Mouse (Mus musculus): Measurements from ENCODE around the gene B3gat2.

Gene B3gat2

GRCm38 (mm10) chr1:23761502-23762135 is at the start of gene B3gat2:
B3gat2 (plus strand) TSS chr1:23761753.
- no peak for DNase-seq (ENCODE audit: low spot score in 2 of 2)

GRCm38 (mm10) chr1:23720326-23720725 is 41.2 kb upstream of the B3gat2 start:
- DNase-seq (ENCODE audit: low spot score in 2 of 2): no peak

GRCm38 (mm10) chr1:23721036-23721435 is 40.5 kb upstream of the B3gat2 start:
- no peak for DNase-seq (ENCODE audit: low spot score in 2 of 2)

GRCm38 (mm10) chr1:23722469-23723372 is 38.8 kb upstream of the B3gat2 start:
- no peak for DNase-seq (ENCODE audit: low spot score in 2 of 2)

GRCm38 (mm10) chr1:23731324-23731723 is 30.2 kb upstream of the B3gat2 start:
- no peak for DNase-seq (ENCODE audit: low spot score in 2 of 2)

- DNase-seq (ENCODE audit: low spot score in 2 of 2): no peak
Observed at GRCm38 (mm10) chr1:23750864-23751532, 10.6 kb upstream of the B3gat2 start.

- DNase-seq (ENCODE audit: low spot score in 2 of 2): no peak
Observed at GRCm38 (mm10) chr1:23753091-23753490, 8.5 kb upstream of the B3gat2 start.

GRCm38 (mm10) chr1:23753591-23753990 is 8.0 kb upstream of the B3gat2 start:
- DNase-seq (ENCODE audit: low spot score in 2 of 2): no peak

GRCm38 (mm10) chr1:23754340-23754739 is 7.2 kb upstream of the B3gat2 start:
- DNase-seq (ENCODE audit: low spot score in 2 of 2): no peak

- no peak for DNase-seq (ENCODE audit: low spot score in 2 of 2)
Observed at GRCm38 (mm10) chr1:23754967-23755366, 6.6 kb upstream of the B3gat2 start.

GRCm38 (mm10) chr1:23762136-23762687 is 659 bp downstream of the B3gat2 start:
- DNase-seq (ENCODE audit: low spot score in 2 of 2): peak; percentile 20 to 61

- DNase-seq (ENCODE audit: low spot score in 2 of 2): peak; percentile 72 to 89
Observed at GRCm38 (mm10) chr1:23762782-23763630, 1.5 kb downstream of the B3gat2 start.

- no peak for DNase-seq (ENCODE audit: low spot score in 2 of 2)
Observed at GRCm38 (mm10) chr1:23763726-23764125, 2.2 kb downstream of the B3gat2 start.

GRCm38 (mm10) chr1:23764710-23765109 is 3.2 kb downstream of the B3gat2 start:
- DNase-seq (ENCODE audit: low spot score in 2 of 2): no peak

- no peak for DNase-seq (ENCODE audit: low spot score in 2 of 2)
Observed at GRCm38 (mm10) chr1:23773039-23773438, 11.5 kb downstream of the B3gat2 start.

- peak; percentile 25 to 82 for DNase-seq (ENCODE audit: low spot score in 2 of 2)
Observed at GRCm38 (mm10) chr1:23792737-23793533, 31.4 kb downstream of the B3gat2 start.

- DNase-seq (ENCODE audit: low spot score in 2 of 2): no peak
Observed at GRCm38 (mm10) chr1:23798306-23798705, 36.8 kb downstream of the B3gat2 start.

- no peak for DNase-seq (ENCODE audit: low spot score in 2 of 2)
Observed at GRCm38 (mm10) chr1:23821615-23822014, 60.1 kb downstream of the B3gat2 start.

GRCm38 (mm10) chr1:23826887-23827758 is 65.6 kb downstream of the B3gat2 start:
- no peak for DNase-seq (ENCODE audit: low spot score in 2 of 2)
